Mouse (Mus musculus): Measurements from ENCODE around the gene Pax9. TPM values are rescaled to one million over a fixed set of nuclear protein-coding genes. Genes with fewer than 3 reads are reported as not detected.

Pax9 gene
- not detected for polyA plus RNA-seq (2014; fragmentation: Illumina TruSeq; extraction: RNeasy Lipid Tissue Mini Kit (QIAGEN cat#74804); ENCODE audit: low read depth, low replicate concordance)

DNA sequence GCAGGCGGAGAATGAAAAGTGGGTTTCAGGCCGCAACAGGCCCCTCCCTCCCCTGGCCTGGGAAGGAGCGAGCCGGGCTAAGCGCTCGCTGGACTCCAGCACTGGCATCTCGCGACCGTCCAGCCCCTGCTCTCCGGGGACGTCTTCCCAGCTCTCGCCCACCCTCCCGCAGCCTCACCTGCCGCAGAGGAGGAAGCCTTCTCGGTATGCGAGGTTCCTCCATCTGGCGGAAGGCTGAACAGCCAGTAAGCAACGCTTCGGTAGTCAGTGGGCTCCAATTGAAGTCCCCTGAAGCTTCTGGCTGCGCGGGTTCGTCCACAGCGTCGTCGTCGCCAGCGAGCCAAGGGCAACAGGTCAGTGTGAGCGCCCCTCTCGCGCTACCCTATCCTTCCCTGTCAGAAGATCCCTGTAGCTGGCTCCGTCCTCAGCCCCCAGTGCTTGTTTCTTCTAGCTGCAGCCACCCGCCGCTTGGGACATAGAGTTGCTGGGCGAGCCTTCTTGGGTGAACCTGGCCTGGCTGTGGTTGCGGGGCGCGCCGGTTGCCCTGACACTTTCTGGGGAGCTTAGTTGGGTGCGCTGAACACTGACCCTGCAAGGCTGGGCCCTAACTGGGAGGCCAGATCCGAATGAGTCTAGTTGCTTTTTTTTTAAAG lies at the start of gene Pax9:
Pax9 (plus strand) TSS at position 341 of the 653 bp plus-strand sequence.

Other genes with a start within 250 kb of the Pax9 start
- gene Nkx2-1, start 154.9 kb upstream of the Pax9 start, polyA plus RNA-seq (2014; fragmentation: Illumina TruSeq; extraction: RNeasy Lipid Tissue Mini Kit (QIAGEN cat#74804); ENCODE audit: low read depth, low replicate concordance) = not detected
- gene Nkx2-9, start 78.5 kb upstream of the Pax9 start, polyA plus RNA-seq (2014; fragmentation: Illumina TruSeq; extraction: RNeasy Lipid Tissue Mini Kit (QIAGEN cat#74804); ENCODE audit: low read depth, low replicate concordance) = not detected

Measured in adrenal gland, adult 10 weeks (tissue).